Mouse (Mus musculus) limb, embryonic 13.5 days (tissue): ENCODE data around the gene Kif21a. TPM values are rescaled to one million over a fixed set of nuclear protein-coding genes. Genes with fewer than 3 reads are reported as not detected.

Experiments used
- ATAC-seq: fragments of 200-750 bp; cut with Nextera tagmentation; 2 replicates; pipeline ENCODE4 v1.8.0; 2017; ENCODE audit warnings: low read depth, moderate number of reproducible peaks, moderate TSS enrichment; ENCODE audit not compliant: low FRiP score
- H3K27ac ChIP-seq: fragments of 300-500 bp; sonication (generic); 2 replicates; pipeline ENCODE4 v1.5.1; 2015; ENCODE audit warnings: inconsistent platforms, mild to moderate bottlenecking, moderate library complexity
- H3K27me3 ChIP-seq: fragments of 300-500 bp; sonication (generic); 2 replicates; pipeline ENCODE4 v1.6.1; 2015; ENCODE audit warnings: mild to moderate bottlenecking, inconsistent platforms
- H3K36me3 ChIP-seq: fragments of 300-500 bp; sonication (generic); 2 replicates; pipeline ENCODE4 v1.6.1; 2015; ENCODE audit warnings: inconsistent platforms, mild to moderate bottlenecking, moderate library complexity
- H3K4me1 ChIP-seq: fragments of 300-500 bp; sonication (generic); 2 replicates; pipeline ENCODE4 v1.6.1; 2015; ENCODE audit warnings: inconsistent platforms
- H3K4me2 ChIP-seq: fragments of 300-500 bp; sonication (generic); replicated peaks from 2 replicates; pipeline ENCODE4 v1.6.1; 2015; ENCODE audit warnings: inconsistent platforms, mild to moderate bottlenecking, moderate library complexity
- H3K4me3 ChIP-seq: fragments of 300-500 bp; sonication (generic); 2 replicates; pipeline ENCODE4 v1.5.1; 2015; ENCODE audit warnings: moderate library complexity, mild to moderate bottlenecking, inconsistent platforms
- H3K9ac ChIP-seq: fragments of 300-500 bp; sonication (generic); 2 replicates; pipeline ENCODE4 v1.6.1; 2015; ENCODE audit warnings: mild to moderate bottlenecking, inconsistent platforms
- H3K9me3 ChIP-seq: fragments of 300-500 bp; sonication (generic); 2 replicates; pipeline ENCODE4 v1.6.1; 2016; ENCODE audit warnings: inconsistent platforms
- WGBS: fragments of 180-500 bp; shearing (Covaris S2); methylation state at CpG from one replicate; pipeline ENCODE4 v1.1.7; 2015; 5-methylcytosine and 5-hydroxymethylcytosine counted together
- polyA plus RNA-seq: library from polyadenylated mRNA; unstranded; fragments of >200 nt; fragmentation: Nextera tagmentation; extraction: Ambion mirVana; gene quantifications from 2 replicates; pipeline ENCODE4 v1.2.1, GENCODE M21; 2015

Kif21a gene
- polyA plus RNA-seq, 1 experiment from 2014 or later: 7.3 TPM

DNA sequence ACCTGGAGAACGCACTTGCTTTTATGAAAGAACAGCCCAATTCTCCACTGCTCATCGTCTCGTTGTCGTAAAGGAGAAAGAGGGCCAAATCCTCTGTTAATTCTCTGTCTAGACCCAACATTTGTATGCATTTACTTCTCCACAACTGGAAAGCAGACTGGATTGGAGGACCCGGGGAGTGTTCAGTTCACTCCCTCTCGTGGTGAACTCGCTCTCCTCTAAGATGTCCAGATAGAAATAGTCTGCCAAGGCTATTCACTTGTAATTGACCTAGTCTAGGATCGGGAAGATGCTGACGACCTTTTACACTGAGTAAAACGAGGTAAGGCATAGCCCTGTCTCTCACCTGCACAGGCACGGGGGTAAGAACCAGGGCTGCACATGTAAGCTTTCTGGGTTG, 2.1 kb downstream of the Kif21a start:
- 72% methylated on average over 11 of the region's 11 CpGs for WGBS
- Histone ChIP-seq H3K4me2 (no peak overlapping the region), H3K4me3 (no peak overlapping the region), H3K4me1 (peaks cover 9% of the 10 kb centered on the region), H3K27ac (no peak overlapping the region), H3K9ac (no peak overlapping the region), H3K27me3 (no peaks in the 10 kb centered on the region), H3K9me3 (no peaks in the 10 kb centered on the region), H3K36me3 (no peaks in the 10 kb centered on the region)
- no peak for ATAC-seq

GRCm38 (mm10) chr15:91046506-91046905, 3.2 kb downstream of the Kif21a start:
- Histone ChIP-seq H3K9ac (no peak overlapping the region), H3K27ac (no peak overlapping the region), H3K4me1 (peaks cover 9% of the 10 kb centered on the region), H3K36me3 (no peaks in the 10 kb centered on the region), H3K27me3 (no peaks in the 10 kb centered on the region), H3K4me3 (no peak overlapping the region), H3K4me2 (no peak overlapping the region), H3K9me3 (no peaks in the 10 kb centered on the region)
- no peak for ATAC-seq
- 62% methylated on average over 8 of the region's 8 CpGs for WGBS

DNA sequence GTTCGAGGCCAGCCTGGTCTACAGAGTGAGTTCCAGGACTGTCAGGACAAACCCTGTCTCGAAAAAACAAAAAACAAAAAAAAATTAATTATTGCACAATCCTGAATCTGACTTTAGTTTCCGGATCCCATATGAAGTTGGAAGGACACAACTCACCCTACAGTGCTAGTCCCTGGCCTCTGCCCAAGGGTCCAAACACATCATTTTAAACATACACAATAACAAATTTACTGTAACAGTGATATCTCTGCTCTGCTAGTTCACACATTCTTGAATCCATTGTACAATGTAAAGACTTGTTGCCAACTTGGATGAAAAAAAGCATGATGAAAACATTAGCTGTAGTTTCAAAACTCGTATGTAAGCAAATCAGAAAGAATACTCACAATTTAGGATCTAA, 6.5 kb downstream of the Kif21a start:
- Histone ChIP-seq H3K4me3 (no peak overlapping the region), H3K27me3 (no peaks in the 10 kb centered on the region), H3K9me3 (no peaks in the 10 kb centered on the region), H3K4me2 (no peak overlapping the region), H3K27ac (no peak overlapping the region), H3K4me1 (peaks cover 5% of the 10 kb centered on the region; the same call in 1 of the 2 replicates), H3K36me3 (no peaks in the 10 kb centered on the region), H3K9ac (no peak overlapping the region)
- 89% methylated on average over 4 of the region's 4 CpGs for WGBS
- ATAC-seq: no peak

DNA sequence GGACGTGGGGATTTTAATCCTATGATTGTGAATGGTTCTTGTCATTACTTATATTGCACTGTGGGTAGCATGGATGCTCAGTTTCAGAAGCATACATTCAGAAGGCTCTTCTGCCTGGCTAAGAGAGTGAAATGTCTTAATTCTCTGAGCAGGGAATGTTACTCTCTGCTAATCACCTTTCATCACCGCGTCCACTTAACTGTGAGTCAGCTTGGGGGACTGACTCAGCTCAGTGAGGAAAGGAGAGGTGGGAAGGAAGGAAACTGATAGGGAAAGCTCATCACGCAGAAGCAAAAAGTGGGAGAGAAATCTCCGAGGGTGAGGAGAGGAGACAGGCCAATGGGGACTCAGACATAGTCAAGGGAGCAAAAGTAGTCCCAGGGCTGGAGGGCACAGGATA, 10.9 kb downstream of the Kif21a start:
- H3K4me1 ChIP-seq: no peaks in the 10 kb centered on the region
- no peak overlapping the region for H3K27ac ChIP-seq
- no peak overlapping the region for H3K9ac ChIP-seq
- no peak for ATAC-seq
- no peaks in the 10 kb centered on the region for H3K36me3 ChIP-seq
- H3K27me3 ChIP-seq: no peaks in the 10 kb centered on the region
- no peaks in the 10 kb centered on the region for H3K9me3 ChIP-seq
- no peak overlapping the region for H3K4me3 ChIP-seq
- WGBS: 80% methylated on average over 5 of the region's 5 CpGs
- no peak overlapping the region for H3K4me2 ChIP-seq

- WGBS: 90% methylated on average over 4 of the region's 4 CpGs
- no peaks in the 10 kb centered on the region for H3K27me3 ChIP-seq
- H3K27ac ChIP-seq: no peak overlapping the region
- H3K4me3 ChIP-seq: no peak overlapping the region
- H3K36me3 ChIP-seq: 0 out of 2 replicates have a peak, but pooled peaks cover 3% of the 10 kb centered on the region
- H3K4me1 ChIP-seq: no peaks in the 10 kb centered on the region
- H3K9ac ChIP-seq: no peak overlapping the region
- no peak overlapping the region for H3K4me2 ChIP-seq
- ATAC-seq: no peak
- H3K9me3 ChIP-seq: peaks cover 7% of the 10 kb centered on the region; the same call in 1 of the 2 replicates
These were observed 15.7 kb downstream of the Kif21a start for GRCm38 (mm10) chr15:91034090-91034489.

GRCm38 (mm10) chr15:91033529-91033928, 16.2 kb downstream of the Kif21a start:
- H3K9me3 ChIP-seq: peaks cover 7% of the 10 kb centered on the region; the same call in 1 of the 2 replicates
- no peak for ATAC-seq
- H3K4me2 ChIP-seq: no peak overlapping the region
- H3K4me1 ChIP-seq: peaks cover 5% of the 10 kb centered on the region; the same call in 1 of the 2 replicates
- H3K4me3 ChIP-seq: no peak overlapping the region
- H3K36me3 ChIP-seq: 0 out of 2 replicates have a peak, but pooled peaks cover 3% of the 10 kb centered on the region
- no peak overlapping the region for H3K9ac ChIP-seq
- H3K27ac ChIP-seq: no peak overlapping the region
- no peaks in the 10 kb centered on the region for H3K27me3 ChIP-seq
- 92% methylated on average over 6 of the region's 6 CpGs for WGBS

- WGBS: 88% methylated on average over 10 of the region's 10 CpGs
These were observed 20.8 kb downstream of the Kif21a start for GRCm38 (mm10) chr15:91028962-91029361.

GRCm38 (mm10) chr15:91028494-91028893, 21.3 kb downstream of the Kif21a start:
- Histone ChIP-seq H3K9ac (no peak overlapping the region), H3K27ac (peak overlapping the region; percentile 74), H3K4me1 (peaks cover 6% of the 10 kb centered on the region; the same call in 1 of the 2 replicates), H3K27me3 (no peaks in the 10 kb centered on the region), H3K4me2 (peak overlapping the region; percentile 12; the same call in 1 of the 2 replicates), H3K9me3 (peaks cover 7% of the 10 kb centered on the region; the same call in 1 of the 2 replicates), H3K36me3 (0 out of 2 replicates have a peak, but pooled peaks cover 3% of the 10 kb centered on the region), H3K4me3 (no peak overlapping the region)
- 65% methylated on average over 10 of the region's 10 CpGs for WGBS
- ATAC-seq: 0 out of 2 replicates have a peak, but pooled peaks have one; percentile 57

More at GRCm38 (mm10) chr15:91028962-91029361, 20.8 kb downstream of the Kif21a start:
- Histone ChIP-seq H3K9me3 (peaks cover 7% of the 10 kb centered on the region; the same call in 1 of the 2 replicates), H3K27ac (peak overlapping the region; percentile 74), H3K4me2 (no peak overlapping the region), H3K27me3 (no peaks in the 10 kb centered on the region), H3K36me3 (0 out of 2 replicates have a peak, but pooled peaks cover 3% of the 10 kb centered on the region), H3K9ac (no peak overlapping the region), H3K4me1 (peaks cover 6% of the 10 kb centered on the region; the same call in 1 of the 2 replicates), H3K4me3 (no peak overlapping the region)
- no peak for ATAC-seq

DNA sequence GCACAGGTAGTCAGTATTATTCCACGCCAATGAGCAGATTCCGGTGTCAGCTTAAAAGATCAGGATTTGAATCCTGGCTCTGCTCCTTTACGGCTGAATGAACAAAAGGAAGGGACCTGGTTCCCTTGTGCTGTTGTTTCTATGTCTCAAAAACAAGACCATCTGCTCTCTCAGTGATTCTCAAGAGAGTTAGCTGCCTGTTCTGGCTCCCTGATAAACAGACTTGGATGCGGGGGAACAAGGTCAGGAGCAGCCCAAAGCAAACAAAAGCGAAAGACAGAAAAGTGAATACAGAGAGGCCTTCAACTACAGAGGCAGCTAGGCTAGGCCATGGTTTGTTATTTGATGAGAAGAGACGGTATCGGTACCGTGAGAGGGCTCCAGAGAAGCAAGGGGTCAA, 27.5 kb downstream of the Kif21a start:
- 91% methylated on average over 8 of the region's 8 CpGs for WGBS
- Histone ChIP-seq H3K4me2 (no peak overlapping the region), H3K36me3 (no peaks in the 10 kb centered on the region), H3K27me3 (no peaks in the 10 kb centered on the region), H3K9me3 (no peaks in the 10 kb centered on the region), H3K4me1 (peaks cover 5% of the 10 kb centered on the region; the same call in 1 of the 2 replicates), H3K27ac (no peak overlapping the region), H3K9ac (no peak overlapping the region), H3K4me3 (no peak overlapping the region)
- no peak for ATAC-seq

GRCm38 (mm10) chr15:91018861-91019187, 30.9 kb downstream of the Kif21a start:
- H3K27ac ChIP-seq: no peak overlapping the region
- no peak overlapping the region for H3K4me3 ChIP-seq
- no peaks in the 10 kb centered on the region for H3K36me3 ChIP-seq
- no peaks in the 10 kb centered on the region for H3K27me3 ChIP-seq
- H3K9me3 ChIP-seq: no peaks in the 10 kb centered on the region
- no peak overlapping the region for H3K9ac ChIP-seq
- peaks cover 5% of the 10 kb centered on the region; the same call in 1 of the 2 replicates for H3K4me1 ChIP-seq
- WGBS: 72% methylated on average over 3 of the region's 3 CpGs
- ATAC-seq: no peak
- no peak overlapping the region for H3K4me2 ChIP-seq

- Histone ChIP-seq H3K9me3 (no peaks in the 10 kb centered on the region), H3K4me2 (no peak overlapping the region), H3K27me3 (no peaks in the 10 kb centered on the region), H3K4me1 (peaks cover 6% of the 10 kb centered on the region), H3K27ac (no peak overlapping the region), H3K36me3 (no peaks in the 10 kb centered on the region), H3K9ac (no peak overlapping the region), H3K4me3 (no peak overlapping the region)
- 59% methylated on average over 9 of the region's 9 CpGs for WGBS
- ATAC-seq: no peak
These were observed 31.4 kb downstream of the Kif21a start for GRCm38 (mm10) chr15:91018161-91018860.

- Histone ChIP-seq H3K27me3 (no peaks in the 10 kb centered on the region), H3K4me2 (no peak overlapping the region), H3K4me1 (peaks cover 12% of the 10 kb centered on the region), H3K27ac (no peak overlapping the region), H3K36me3 (no peaks in the 10 kb centered on the region), H3K4me3 (no peak overlapping the region), H3K9me3 (no peaks in the 10 kb centered on the region), H3K9ac (no peak overlapping the region)
- 69% methylated on average over 23 of the region's 23 CpGs for WGBS
- peak; percentile 34; the same call in 1 of the 2 replicates for ATAC-seq
These were observed 32.2 kb downstream of the Kif21a start for GRCm38 (mm10) chr15:91017261-91018160.
